Mouse (Mus musculus) CD8-positive naive resting alpha-beta T cell, adult 2 months (primary cell): ENCODE measurements around the gene Ttc4.

Experiments used
- DNase-seq, 2 experiments: peaks; one replicate each; pipeline ENCODE4 v3.0.0; 2022; ENCODE audit warnings: low read depth in 2 of 2, low spot score in 2 of 2

Ttc4 gene

DNA sequence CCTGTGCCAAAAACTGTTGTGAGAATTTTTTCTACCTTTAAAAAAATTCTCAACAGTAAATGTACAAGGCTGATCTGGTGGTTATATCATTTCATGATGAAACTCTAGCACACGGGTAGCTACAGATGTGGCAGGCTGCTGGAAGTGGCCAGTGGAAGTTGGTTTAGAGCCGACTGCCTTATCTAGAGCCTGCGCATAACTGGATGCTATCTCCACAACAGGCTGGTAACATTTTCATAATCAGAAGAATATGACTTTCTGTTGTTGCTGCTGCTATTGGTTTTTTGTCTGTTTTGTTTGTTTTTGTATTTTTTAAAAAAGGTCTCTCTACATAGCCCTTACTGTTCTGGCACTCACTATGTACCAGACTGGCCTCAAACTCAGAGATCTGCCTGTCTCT is 26.2 kb downstream of the Ttc4 start:
- DNase-seq: no peak

DNA sequence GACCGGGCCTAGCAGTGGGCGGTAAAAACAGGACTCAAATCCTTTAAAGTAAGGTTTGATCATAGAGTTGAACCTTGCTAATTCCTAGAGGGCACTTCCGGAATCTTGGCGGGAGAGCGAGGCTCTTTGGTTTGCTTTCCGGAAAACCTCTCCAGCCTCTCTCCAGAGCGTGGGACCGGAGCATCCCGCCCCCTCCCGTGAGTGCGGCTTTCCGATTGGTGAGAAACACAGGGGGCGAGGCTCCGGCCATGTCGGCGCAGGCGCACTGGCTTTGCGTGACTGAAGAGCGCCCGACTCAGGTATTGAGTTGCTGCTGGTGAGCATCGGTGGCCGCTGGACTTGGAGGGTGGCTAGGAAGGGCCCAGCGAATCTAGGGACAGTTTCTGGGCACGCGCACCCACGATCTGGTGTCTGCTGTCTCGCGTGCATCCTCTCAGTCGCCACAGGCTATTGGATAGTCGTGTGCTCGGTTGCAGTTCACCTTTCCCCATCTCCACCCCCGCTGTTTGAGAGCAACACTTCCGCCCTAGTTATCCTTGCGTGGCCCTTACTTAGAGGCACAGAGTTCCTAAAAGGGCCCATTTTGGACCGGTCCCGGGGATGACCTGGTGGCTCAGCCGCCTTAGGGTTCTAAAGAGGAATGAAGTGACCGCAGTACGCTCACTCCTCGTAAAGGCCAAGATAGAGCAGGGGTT is 27.8 kb downstream of the Ttc4 start, which contains the start of gene Pars2:
Gene Pars2 (plus strand): TSS at position 237 of the 695 bp plus-strand sequence.
- peak; percentile 95 to 97 for DNase-seq

DNA sequence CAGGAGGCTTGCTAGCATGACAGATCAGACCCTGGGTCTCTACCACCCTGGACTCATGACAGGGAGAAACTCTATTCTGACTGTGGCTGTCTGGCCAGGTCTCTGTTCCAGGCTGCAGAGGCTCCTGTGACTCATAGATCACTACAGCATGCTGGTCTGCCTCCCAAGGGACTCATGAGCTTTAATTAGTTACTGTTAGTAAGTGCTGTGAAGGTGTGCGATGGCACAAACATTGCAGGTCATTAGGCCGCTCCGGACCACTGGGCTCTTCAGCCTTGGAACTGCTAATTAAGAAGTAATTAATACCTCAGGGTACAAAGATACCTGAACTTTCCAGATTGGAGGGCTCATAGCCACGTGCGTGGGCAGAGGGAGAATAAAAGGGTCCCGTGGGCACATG is 31.6 kb downstream of the Ttc4 start:
- DNase-seq: no peak

DNA sequence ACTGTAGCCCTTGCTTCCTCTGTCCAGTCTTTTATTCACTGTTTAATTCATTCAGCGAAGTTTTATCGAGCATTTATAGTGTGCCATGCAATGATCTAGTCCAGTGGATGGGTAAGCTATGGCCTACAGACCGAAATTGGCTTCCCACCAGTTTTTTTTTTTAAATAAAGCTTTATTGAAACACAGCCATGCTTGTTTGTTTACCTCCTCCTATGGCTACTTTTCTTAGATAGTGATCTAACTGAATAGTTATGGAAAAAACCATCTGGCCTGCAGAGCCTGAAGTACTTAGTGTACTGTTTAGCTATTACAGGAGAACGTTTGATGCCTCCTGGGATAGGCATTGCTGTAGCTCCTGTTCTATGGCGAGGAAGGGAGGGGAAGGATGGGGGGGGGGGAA is 32.9 kb downstream of the Ttc4 start:
- no peak for DNase-seq

DNA sequence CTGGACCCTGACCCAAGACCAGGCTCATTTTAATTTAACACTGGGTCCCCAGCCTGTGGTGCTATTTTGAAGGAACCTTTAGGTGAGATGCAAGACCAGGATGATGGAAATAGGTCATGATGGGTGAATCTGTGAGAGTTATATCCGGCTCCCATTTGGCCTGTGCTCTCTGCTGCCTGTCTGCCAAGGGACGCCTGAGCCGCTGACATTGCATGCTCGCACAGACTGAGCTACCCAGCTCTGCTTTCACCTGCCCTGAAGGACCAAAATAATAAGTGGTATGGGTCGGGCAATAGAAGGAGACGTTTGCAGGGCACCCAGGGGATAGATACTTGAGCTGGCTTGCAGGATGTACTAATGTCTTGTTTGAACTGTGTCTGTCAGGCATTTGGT is 34.5 kb downstream of the Ttc4 start:
- no peak for DNase-seq

DNA sequence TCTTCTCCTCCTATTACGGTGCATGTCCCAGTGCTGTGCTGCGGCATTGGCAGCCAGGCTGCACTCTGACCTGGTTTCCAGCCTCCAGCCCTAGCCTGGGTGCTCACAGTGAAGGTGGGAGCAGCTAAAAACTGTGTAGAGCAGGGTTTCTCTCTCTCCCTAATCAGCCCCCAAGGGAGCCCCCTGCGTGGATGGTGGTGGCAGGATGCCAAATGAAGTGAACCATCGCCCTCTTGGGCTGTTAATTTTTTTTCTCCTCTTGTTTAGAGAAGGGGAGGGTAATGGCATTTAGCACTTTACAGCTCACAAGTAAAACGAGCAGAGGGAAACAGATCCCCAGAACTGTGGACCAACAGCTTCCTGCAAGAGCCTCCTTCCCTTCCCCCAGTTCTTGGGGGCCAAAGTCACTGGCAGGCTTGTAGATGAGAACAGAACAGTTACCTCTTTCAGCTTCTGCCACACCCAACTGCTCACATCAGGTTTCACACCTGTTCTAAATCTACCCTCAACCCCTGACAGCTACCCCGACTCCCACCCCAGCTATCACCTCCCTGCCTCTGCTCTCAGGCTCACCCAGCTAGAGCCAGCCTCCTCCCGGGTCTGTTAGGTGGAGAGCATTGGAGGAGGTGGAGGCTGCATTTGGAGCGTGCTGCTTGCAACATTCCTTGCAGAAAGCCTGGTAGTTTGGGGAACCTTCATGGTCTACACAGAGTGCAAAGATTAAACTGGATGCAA is 35.1 kb downstream of the Ttc4 start:
- no peak for DNase-seq

DNA sequence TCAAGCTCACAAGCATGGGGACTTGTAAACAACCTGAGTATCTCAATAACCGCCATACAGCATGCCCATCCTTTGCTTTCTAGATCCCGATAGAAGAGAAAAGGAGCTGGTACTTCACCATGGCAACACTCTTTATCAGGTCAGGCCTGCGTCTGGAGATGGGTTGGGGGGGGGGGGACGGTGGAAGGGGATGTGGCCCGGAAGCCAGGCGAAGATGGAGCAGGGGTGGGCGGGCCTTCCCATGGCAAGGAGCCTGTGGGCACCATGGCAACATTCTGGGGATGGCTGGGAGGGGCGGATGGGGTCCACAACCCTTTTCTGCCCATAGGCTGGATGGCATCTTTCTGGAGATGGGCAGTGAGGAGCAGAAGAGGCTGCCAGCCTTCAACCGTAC is 44.7 kb downstream of the Ttc4 start:
- no peak for DNase-seq

DNA sequence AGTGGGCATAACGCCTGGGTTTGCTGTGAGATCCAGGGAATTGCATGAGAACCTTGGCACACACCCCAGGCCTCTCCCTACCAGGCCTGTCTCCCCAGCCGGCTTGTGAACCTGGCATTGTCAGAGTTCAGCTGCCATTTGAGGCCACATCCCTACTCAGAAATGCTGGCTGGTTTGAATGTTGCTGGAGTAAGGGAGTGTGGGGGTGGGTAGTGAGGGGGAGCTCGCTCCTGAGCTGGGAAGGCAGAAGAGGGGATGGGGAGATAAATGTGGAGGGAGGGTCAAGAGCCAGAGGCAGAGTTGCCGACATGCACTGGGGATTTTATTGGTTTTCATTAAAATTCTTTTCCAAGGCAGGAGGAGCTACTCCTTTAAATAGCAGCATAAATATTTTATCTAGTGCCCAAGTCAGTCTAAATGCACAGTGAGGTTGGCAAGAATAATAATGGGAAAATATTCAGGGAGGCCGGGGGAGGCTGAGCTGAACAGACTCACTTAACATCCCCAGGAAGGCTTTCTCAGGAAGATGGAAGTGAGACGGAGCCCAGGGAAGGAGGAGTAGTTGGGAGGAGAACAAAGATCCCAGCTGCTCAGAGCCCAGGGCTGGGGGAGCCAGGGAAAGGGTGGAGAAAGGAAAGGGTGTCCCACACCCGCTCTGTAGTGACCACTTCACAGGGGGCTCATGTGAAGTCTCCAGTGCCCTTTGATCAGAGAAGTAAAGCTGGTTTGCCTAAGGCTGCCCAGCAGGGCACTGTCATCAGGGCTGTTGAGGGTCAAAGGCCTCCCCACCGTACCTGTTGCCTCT is 45.3 kb downstream of the Ttc4 start:
- no peak for DNase-seq

DNA sequence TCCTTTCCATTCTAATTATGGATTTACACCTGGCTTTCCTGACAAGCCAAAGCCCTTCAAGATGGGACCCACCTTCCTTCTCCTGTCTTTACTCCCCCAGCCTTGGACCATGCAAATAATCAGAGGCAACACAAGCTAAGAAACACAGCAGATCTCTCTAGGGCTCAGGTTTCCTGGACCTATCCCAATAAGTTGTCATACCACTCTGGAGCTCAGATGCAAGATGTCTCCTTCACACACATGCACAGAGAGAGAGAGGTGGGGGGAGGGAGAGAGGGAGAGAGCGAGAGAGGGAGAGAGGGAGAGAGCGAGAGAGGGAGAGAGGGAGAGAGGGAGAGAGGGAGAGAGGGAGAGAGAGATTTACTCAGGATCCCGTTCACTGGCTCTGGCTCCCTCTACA is 46.4 kb downstream of the Ttc4 start:
- DNase-seq: no peak

DNA sequence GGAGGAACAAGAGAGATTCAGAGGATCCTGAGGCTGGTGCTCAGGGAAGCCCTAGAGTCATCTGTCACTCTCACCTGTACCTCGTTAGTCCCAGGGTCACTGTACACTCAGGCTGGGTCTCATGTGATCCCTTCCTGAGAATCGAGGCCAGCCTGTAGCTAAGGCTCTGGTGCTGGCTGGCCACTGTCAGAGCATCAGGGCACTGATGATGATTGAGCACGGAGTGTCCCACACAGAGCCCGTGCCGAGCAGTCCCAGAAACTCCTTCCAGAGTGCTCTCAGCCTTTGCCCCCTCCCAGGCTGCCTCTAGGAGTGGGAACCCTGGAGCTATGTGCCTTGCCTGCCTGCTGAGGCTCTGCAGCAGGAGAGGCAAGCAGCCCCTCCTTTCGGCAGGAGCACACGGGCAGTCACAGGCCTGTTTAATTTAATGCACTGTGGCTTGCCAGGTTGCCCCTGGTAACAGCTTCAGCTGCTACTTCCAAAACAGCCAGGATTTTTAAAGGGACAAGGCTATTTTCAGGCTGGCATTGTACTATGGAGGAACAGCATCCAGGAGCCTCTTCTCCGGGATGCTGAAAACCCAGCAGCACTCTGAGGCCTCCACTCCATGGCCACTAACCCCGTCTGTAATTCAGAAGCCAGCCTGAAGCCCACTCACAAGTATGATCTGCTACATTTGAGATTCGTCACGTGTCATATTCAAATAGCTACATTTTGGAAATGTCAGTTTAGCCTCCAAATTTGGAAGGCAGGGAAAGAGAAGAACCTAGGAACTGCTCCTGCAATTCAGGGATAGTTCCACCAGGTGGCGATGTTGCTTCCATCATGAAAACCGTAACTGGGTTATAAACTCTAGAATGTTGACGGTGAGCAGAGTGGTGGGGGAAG is 48.2 kb downstream of the Ttc4 start:
- peak; percentile 35 to 62 for DNase-seq

DNA sequence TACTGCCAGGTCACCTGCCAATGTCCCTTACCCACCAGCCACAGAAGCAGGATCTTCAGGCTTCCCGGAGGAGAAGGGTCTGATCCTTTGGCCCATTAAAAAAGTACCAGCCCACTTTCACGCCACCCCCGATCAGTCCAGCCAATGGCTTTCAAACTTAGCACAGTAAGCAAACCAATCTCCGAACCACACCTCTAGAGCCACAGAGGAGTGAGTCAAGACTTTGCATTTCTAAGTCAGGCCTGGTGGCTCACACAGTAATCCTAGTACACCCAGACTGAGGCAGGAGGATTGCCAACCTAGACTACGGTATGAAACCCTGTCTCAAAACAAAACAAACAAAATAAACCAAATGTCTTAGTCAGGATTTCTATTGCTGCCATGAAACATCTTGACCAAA is 49.4 kb downstream of the Ttc4 start:
- no peak for DNase-seq

DNA sequence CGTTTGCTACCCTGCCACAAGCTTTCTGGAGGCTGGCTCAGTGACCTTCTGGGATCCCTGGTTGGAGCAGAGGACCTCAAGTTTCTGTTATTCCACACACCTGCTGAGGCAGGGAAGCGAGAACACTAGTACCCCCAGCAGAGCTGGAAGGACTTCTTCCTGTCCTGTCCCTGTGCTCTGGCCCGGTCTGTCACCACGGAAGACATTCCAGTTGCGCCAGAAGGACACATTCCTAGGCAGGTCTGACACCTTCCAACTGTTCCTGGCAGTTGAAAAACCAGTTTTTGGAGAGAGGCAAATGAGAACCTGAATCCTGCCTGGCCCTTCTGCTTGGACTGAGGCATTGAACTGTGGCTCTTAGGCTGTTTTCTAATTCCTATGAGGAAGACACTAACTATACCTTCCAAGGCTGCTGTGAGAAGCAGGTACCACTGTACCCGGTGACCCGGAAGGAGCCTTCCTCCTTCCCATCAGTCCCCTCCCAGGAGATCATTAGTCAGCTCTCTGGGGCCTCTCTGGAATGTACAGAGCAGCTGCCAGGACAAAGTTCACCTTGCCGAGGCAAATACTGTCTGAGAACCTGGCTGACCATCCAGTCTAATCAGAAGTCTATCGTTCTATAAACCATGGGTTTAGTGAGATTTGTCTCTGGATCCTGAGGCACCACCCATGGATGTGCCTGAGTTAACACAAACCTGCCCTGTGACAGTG is 49.9 kb downstream of the Ttc4 start:
- DNase-seq: no peak

DNA sequence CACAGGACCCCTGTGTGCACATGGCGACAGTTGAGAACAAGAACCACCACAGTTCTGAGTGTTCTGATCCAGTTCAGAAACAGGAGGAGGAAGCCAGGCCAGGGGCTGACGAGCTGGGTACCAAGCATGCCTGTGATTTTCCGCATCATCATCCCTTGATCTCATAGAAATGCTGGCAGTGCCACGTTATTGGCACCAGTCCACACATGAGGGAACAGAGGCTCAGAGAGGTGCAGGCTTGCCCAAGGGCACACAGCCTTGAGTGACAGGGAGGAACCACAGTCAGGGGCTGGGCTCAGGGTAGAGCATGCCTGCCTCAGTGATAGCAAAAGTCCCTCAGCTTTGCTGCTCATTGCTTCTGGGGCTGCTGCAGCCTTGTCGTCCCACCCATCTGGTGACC is 50.9 kb downstream of the Ttc4 start:
- DNase-seq: no peak

DNA sequence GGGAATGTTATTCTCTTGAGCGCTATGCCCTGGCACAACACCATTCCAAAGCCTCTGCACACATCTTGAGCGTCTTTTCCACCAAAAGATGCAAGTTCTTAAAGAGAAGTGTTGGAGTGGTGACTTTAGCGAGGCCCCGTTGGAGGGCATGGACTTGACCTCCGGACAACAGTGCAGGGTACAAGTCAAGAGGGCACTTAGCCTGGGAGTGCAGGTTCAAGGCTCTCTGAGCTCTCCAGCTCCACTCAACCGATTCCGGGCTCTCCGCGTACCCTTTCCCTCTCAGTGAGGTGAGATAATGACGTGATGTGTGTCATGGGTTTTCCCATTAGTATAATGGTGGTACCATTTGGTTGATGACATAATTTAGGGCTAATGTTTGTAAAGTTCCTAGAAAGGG is 54.5 kb downstream of the Ttc4 start:
- no peak for DNase-seq

DNA sequence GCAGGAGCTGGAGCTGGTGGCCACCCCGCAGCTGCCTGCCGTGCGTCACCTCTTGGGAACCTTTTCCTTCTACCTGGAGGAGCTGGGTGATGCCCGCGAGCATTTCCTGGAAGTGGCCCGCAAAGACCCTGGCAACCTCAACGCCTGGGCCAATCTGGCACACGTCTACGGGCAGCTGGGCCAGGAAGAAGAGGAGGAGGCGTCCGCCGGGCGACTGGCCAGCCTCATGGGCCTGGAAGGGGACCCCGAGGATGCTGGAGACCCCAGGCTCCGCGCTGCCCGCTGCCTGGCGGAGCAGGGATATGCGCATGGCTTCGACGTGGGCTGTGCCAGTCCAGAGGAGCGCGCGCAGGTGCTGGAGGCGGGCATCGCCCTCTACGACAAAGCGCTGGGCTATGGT is 56.0 kb downstream of the Ttc4 start:
- no peak for DNase-seq

DNA sequence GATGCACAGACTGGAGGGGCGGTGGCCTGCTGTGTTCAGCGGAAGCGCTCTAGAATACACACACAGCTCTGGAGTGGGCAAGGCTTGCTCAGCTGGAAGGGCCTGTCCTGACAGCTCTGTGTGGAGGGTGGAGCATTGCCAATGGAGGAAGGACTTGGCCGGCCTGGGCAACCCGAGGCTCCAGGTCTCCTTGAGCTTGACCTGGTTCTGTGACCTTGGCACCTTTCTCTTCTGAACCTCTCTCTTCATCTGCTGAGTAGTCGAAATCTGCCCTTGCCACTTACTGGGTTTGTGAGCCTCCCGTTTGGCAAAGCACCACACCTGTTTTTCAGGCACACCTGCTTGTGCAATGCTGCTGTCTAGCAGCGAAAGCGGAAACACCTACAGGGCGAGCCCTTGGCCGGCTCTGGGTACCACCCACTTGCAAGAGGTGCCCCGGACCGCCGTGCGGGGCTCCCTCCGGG is 56.7 kb downstream of the Ttc4 start, which contains the start of gene Ttc22:
Gene Ttc22 (plus strand): TSS at position 403 of the 464 bp plus-strand sequence.
- DNase-seq: no peak

DNA sequence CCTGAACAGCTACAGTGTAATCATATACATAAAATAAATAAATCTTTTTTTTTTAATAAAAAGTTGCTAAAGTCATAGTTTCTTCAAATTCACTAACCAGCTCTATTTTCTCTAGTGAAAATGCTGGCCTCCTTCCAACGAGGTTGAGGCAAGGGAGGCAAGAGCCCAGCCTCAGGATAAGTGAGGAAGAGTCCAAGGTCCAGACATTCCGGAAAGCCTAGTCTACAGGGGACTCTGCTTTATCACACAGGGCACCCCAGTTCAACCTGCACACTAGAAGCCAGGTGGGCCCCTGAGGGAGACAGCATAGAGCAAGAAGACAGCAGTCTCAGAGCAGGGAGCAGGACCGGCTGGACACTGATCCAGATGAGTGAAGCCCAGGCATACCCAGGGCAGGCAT is 57.3 kb downstream of the Ttc4 start:
- DNase-seq: no peak

DNA sequence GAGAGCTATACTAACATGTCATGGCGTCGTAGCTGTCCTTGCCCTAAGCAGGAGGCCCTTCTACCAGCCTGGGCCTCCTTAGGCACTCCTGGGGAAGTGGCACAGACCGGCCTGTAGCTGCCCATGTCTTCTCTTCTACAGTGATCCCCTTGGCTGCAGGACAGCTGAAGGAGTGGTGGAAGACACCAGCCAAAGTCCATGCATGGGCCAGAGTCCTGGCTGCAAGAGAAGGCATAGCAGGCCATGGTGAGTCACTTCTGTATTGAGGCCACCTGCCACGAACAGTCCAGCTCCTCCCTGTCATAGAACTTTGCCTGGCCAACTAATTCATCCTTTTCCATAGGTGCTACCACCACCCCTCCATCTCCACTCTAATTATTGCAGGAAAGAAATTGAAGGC is 59.8 kb downstream of the Ttc4 start:
- DNase-seq: no peak

DNA sequence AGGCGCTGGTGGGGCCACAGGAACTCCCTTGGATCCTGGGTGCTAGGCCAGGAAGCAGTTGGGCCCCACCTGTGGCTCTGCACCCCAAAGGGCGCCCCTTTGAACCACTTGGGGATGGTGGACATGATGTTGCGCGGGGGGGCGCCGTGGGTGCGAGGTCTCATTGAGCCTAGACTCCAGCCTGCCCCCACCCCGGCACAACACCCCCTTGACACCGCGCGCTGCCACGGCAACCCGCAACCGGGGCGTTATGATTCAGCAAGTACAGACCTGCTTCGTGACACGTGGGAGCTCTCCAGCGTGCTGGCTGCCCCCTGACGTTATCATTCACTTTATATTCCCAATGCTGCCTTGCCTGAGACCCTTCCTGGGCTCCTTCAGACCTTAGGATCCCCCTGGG is 61.7 kb downstream of the Ttc4 start, which contains the start of gene Lexm:
Gene Lexm (minus strand): TSS at position 186 of the 400 bp plus-strand sequence.
- DNase-seq: no peak

DNA sequence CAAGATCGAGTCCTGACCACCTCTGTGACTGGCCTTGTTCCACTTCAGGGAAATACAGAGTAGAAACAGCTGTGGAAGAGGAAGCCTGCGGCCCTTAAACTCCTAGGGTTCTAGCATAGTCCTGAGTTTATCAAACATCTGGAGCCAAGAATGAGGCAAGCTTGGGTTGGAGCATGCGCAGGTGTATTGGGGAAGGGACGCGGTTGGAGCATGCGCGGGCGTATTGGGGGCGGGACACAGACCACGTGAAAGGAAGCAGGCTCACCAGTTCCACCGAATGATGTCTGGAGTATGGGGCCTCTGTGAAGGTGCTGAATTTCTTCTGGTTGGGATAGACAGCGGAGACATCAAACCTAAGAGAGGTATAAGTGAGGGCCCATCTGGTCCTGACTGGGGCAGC is 63.1 kb downstream of the Ttc4 start:
- DNase-seq: no peak
